Mouse (Mus musculus) CD4-positive, CD25-positive, alpha-beta regulatory T cell, adult 4 months (primary cell): Measurements from ENCODE around the gene Gng7. TPM values are rescaled to one million over a fixed set of nuclear protein-coding genes. Genes with fewer than 3 reads are reported as not detected.

ENCODE experiments used
- ATAC-seq: one replicate; pipeline ENCODE4 v1.8.0; 2017
- polyA plus RNA-seq, 2 experiments: library from polyadenylated mRNA; unstranded; fragments of 100-300 nt; shearing (Covaris generic); gene quantifications; one replicate each; pipeline ENCODE4 v1.2.1; 2017

Gng7 gene
- polyA plus RNA-seq, 2 experiments from 2014 or later = 0.54 TPM; not detected in 1

GRCm38 (mm10) chr10:80940988-80941347, 73.8 kb downstream of the Gng7 start:
- no peak for ATAC-seq

GRCm38 (mm10) chr10:80940320-80940987, 74.3 kb downstream of the Gng7 start:
- no peak for ATAC-seq

GRCm38 (mm10) chr10:80939671-80940070, 75.1 kb downstream of the Gng7 start:
- ATAC-seq = peak; percentile 80

- peak; percentile 21 for ATAC-seq
Measured at GRCm38 (mm10) chr10:80938831-80939550, 75.8 kb downstream of the Gng7 start.

GRCm38 (mm10) chr10:80937646-80938045, 77.1 kb downstream of the Gng7 start:
- no peak for ATAC-seq

- ATAC-seq = no peak
Measured at GRCm38 (mm10) chr10:80936810-80937164, 78.0 kb downstream of the Gng7 start.

GRCm38 (mm10) chr10:80936135-80936809, 78.5 kb downstream of the Gng7 start:
- no peak for ATAC-seq

GRCm38 (mm10) chr10:80935698-80936097, 79.0 kb downstream of the Gng7 start:
- no peak for ATAC-seq

GRCm38 (mm10) chr10:80935241-80935640, 79.5 kb downstream of the Gng7 start:
- no peak for ATAC-seq

GRCm38 (mm10) chr10:80934136-80934985, 80.4 kb downstream of the Gng7 start:
- ATAC-seq = no peak

- no peak for ATAC-seq
Measured at GRCm38 (mm10) chr10:80933421-80933979, 81.2 kb downstream of the Gng7 start.

GRCm38 (mm10) chr10:80932700-80933420, 81.9 kb downstream of the Gng7 start:
- ATAC-seq = no peak

- ATAC-seq = no peak
Measured at GRCm38 (mm10) chr10:80932206-80932605, 82.5 kb downstream of the Gng7 start.

GRCm38 (mm10) chr10:80931695-80932094, 83.0 kb downstream of the Gng7 start:
- no peak for ATAC-seq

GRCm38 (mm10) chr10:80931153-80931671, 83.5 kb downstream of the Gng7 start:
- no peak for ATAC-seq

GRCm38 (mm10) chr10:80930361-80931152, 84.2 kb downstream of the Gng7 start:
- ATAC-seq = peak; percentile 27

GRCm38 (mm10) chr10:80929299-80930226, 85.2 kb downstream of the Gng7 start, which contains the start of gene Gadd45b:
TSS of gene Gadd45b (plus strand) at chr10:80930073.
- ATAC-seq = peak; percentile 83

- ATAC-seq = peak; percentile 40
Measured at GRCm38 (mm10) chr10:80928586-80929298, 86.0 kb downstream of the Gng7 start.

GRCm38 (mm10) chr10:80925472-80925871, 89.3 kb downstream of the Gng7 start:
- no peak for ATAC-seq
